Comparison of ENCODE assay signal across 17 mouse cellular contexts in the genomic region with DNA sequence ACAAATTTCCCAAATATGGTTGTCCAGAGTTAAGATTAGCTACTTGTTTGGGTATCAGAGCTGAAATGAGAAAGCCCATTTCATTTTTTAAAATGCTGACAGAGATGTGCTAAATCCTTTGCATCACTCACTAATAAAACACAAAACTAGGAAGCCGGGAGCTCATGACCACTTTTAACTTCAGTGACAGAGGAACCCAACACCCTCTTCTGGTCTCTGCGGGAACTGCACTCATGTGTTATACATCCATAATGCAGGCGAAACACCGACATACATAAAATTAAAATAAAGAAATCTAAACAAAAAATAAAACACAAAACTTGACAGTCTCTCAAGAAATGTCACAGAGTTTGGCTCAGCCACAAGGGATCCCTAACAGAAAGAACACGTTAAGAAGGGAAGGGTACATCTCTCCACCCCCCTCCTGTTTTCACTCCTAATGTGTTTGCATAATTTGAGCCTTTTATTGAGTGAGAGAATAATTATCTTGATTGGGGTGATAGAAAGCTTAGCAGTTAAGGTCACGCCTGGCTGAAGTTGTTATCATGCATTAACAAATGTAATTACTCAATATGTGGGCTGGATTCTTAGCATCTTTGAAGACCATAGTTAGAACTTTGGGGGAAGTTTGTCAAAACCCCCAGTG.
DNase-seq lines count a peak whose midpoint lies in the region; TF ChIP-seq lines count a peak whose summit lies in the region.
"Had no signal": no experiment of that assay in that cellular context is flagged by ENCODE, and none has a peak within 500 bp of the region (broad histone marks: within the 10 kb centered on the region; RNA-seq: fewer than 3 reads in every experiment).

No protein-coding gene starts in this region.

- no peak overlapping the region for H3K27ac ChIP-seq in gastrocnemius, adult 2 months
- H3K27ac ChIP-seq in left cerebral cortex, adult 2 months, result no peak overlapping the region
- H3K27ac ChIP-seq: embryonic facial prominence, embryonic 12.5 days; heart, embryonic 13.5 days; hindbrain, embryonic 10.5 days; limb, embryonic 12.5 days; midbrain, embryonic 13.5 days; neural tube, embryonic 12.5 days had no signal

- H3K4me3 ChIP-seq in gastrocnemius, adult 2 months, result no peak overlapping the region
- H3K4me3 ChIP-seq in left cerebral cortex, adult 2 months, result no peak overlapping the region
- H3K4me3 ChIP-seq: embryonic facial prominence, embryonic 12.5 days; heart, embryonic 13.5 days; hindbrain, embryonic 10.5 days; limb, embryonic 12.5 days; midbrain, embryonic 13.5 days; neural tube, embryonic 12.5 days had no signal

- DNase-seq in gastrocnemius, adult 2 months, result no peak
- DNase-seq in gastrocnemius, adult 18-20 months (ENCODE audit: low spot score), result no peak
- no peak for DNase-seq in left cerebral cortex, adult 2 months (ENCODE audit: extremely low spot score in 1 of 2, low spot score in 2 of 2)
- DNase-seq in left cerebral cortex, adult 8-10 months (ENCODE audit: low spot score in 2 of 2), result no peak
- DNase-seq in testis, postnatal 10 days (ENCODE audit: low spot score), result peak; percentile 45
- DNase-seq in testis, postnatal 14 days (ENCODE audit: low spot score), result no peak
- no peak for DNase-seq in adrenal gland, adult (ENCODE audit: inconsistent age in 2 of 2, low spot score in 1 of 2)
- DNase-seq in liver, result no peak
- DNase-seq: cerebellum, adult 8-10 months; gastrocnemius, postnatal 25 days; lung, postnatal 4 days had no signal

- TF ChIP-seq CTCF in gastrocnemius, adult 2 months (IDR thresholded peaks at IDR 0.05), result peak; percentile 10; the same call in 1 of the 2 replicates
- peak; percentile 40; the same call in 1 of the 2 replicates for TF ChIP-seq CTCF in left cerebral cortex, adult 2 months (IDR thresholded peaks at IDR 0.05)

- intact Hi-C loops in gastrocnemius, adult 2 months (cut with DNase I), result no loop called here
- intact Hi-C loops in left cerebral cortex, adult 2 months (cut with DNase I), result no loop called here
